Mouse (Mus musculus): ENCODE results near the gene Camta1.
A peak's percentile ranks its signal among the peaks of the same experiment; 100 is the strongest.

The Camta1 gene

DNA sequence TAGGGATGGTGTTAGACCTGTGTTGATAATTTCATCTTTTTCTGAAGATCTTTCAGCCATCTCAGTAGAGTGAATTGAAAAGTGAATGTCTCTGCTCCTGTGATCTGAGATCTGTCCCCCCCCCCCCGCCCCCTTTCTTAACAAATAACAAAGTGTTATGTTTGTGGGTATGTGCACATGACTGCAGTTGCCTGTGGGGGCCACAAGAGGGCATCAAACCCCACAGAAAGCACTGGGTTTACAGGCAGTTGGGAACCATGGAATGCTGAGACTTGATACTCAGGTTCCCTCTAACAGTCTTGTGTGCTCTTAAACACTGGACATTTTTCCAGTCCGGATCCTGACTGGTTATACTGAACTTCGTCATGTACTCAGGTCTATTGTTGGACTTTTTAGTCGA, 350.6 kb downstream of the Camta1 start:
- DNase-seq = no peak

DNA sequence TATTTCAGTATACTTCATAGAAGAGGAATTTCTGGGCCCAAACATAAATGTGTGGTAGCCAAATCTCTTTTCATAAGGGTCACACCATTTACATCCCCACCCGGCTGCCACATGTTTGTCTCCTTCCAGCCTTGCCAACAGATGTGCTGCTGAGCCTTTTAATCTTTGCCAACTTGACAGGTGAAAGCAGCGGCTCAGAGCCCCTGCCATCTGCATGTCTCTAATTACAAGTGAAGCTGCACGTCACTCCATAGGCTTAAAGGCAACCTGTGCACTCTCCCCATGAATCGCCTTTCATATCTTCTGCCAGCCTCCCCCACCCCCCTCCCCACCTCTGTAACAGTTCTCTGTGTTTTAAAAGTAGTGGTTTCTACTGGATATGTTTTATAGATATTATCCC, 351.3 kb downstream of the Camta1 start:
- no peak for DNase-seq

DNA sequence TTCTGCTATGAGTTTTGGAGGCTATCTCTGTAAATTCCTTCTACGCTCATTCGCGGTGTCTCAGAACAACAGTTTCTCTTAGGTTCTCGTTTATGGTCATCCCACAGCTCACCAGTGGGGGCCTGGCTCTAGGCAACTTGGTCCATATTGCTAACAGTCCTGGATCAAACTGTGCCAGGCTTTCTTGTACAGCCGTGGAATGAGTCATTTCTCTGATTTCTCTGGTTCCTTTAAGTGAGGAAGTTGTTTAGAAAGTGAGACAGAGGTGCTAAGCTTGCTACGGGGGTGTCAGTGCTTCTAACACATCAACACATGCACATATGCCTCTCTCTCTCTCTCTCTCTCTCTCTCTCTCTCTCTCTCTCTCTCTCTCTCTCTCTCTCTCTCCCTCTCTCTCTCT, 355.0 kb downstream of the Camta1 start:
- no peak for DNase-seq

DNA sequence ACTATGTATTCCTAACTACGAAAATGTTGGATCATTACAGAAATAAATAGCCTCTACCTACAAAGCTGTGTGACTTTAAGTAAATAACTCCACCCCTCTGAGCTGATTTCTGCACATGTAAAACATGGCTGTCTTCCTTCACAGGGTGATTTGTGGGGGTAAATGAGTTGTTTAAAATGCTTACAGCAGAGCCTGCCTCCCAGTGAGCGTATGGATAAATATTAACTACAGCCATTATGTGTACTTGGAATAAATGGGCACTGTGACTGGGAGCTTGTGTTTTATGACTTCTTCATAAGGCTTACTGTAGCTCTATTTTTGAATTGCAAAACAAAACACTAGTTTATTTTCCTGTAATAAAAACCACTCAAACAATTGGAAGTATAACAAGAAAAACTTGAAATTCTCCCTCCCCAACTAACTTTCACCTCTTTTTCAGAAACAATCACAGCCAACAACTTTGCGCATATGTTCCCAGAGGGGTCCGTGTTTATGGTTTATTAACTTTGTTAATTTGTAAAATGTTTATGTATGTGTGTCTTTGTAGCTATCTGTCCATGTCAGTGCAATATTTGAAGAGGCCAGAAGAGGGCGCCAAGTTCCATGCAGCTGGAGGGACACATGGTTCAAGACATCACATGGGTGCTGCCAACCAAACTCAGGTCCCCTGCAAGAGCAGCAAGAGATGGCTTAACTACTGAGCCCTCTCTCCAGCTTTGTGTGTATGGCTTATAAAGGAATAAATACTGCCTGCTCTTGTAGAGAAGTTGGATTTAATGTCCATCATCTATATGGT, 363.0 kb downstream of the Camta1 start:
- peak; percentile 24 for DNase-seq

DNA sequence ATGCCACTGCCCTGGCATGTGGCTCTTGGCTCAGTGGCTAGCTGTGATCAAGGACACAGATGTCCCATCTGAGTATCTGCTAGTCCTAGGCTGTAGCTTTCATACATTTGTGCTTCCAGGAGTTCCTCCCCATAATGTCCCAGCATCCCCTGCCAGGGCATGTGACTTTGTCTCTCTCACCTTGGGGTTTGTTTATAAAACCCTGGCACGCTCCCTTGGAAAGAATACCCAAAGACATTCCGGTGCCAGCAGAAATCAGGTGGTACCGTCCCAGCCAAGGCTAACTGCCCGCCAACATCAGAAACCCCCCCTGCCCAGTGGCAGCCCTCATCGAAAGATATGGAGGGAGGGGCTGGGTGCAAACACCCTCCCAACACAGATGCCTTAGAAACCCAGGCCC, 365.1 kb downstream of the Camta1 start:
- DNase-seq = no peak

DNA sequence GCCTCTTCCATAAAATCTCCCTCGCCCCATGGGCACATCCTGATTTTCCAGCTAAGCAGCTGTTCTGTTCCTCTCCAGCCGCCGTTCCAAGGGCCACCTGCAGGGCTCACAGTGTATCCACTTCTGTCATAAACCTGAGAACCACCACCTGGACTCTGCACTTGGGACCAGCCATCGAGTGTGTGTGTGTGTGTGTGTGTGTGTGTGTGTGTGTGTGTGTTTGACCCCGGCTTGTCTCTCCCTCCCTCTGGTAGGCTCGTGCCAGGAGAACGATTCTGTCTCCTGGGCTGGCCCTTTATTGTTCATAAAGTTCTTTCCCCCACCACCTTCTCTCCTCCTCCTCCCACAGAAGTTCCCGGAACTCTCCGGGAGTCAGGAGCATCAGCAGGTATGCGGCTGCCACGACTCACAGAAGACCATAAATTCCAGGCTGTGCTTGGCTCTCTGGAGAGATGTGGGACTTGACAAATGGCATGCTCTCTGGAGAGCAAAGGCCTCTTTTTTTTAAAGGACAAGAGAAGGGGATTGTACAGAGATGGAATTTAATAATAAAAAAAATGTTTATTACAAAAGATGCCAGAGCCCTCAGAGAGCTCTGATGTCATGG, 366.3 kb downstream of the Camta1 start:
- DNase-seq = peak; percentile 38

DNA sequence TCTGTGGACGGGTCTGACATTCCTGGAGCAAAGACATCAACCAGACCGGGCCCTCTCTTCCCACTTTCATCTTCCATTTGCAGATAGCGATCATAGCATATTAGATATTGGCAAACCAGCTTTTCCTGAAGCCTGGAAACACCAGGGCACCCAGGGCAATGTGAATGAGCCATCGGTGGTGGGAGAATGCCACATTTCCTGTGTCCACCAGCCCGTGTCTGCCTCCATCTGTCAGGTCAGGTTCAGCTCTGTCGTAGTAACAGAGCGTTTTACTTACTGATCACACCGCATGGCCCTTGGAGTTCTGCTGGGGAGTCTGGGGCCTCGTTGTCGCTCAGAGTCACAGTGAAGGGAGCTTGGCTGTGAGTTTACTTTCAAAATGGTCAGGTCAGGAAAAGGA, 368.9 kb downstream of the Camta1 start:
- no peak for DNase-seq

DNA sequence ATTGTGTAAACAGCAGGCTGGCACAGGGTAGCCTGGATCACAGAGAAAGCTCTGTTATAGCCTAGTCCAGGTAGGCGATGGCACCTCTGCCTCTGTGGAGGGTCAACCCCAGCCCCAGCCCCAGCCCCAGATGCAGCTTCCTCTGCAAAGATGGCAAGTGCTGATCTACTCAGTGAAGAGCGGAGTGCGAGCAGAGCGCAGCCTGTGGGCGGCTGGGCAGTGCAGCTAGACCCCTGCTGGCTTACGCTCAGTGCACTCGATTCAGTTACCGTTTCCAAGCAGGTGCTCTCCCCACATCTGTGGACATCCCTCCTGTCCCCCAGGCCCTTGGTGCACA, 377.7 kb downstream of the Camta1 start:
- no peak for DNase-seq

DNA sequence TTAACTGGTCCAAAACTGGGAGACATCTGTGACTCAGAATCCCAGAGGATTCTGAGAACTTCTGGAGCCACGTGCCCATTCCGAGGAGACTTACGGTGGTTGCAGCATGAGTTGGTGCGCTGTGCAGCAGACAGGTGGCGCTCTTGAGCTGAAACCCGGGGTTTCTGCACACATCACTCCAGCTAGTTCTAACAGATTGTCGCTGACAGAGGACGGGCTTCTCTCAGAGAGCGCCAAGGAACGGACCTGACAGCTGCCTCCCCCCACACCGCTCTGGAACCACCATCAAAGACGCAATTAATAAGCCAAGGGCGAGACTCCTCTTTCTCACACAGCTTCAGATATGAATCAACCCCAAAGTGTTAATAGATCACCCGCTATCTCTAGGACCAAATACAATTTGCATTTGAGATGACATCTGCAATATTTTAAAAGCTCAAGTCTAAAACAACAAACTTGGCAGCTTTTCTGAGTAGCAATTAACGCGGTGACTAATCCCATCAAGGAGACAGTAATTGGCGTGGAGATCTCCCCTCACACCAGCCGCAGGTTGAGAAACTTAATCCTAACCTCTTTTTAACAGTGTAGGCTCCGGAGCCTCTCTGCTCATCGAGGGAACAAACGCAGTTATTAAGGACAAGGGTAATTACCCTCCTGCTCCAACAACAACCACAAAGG, 378.2 kb downstream of the Camta1 start:
- peak; percentile 83 for DNase-seq

DNA sequence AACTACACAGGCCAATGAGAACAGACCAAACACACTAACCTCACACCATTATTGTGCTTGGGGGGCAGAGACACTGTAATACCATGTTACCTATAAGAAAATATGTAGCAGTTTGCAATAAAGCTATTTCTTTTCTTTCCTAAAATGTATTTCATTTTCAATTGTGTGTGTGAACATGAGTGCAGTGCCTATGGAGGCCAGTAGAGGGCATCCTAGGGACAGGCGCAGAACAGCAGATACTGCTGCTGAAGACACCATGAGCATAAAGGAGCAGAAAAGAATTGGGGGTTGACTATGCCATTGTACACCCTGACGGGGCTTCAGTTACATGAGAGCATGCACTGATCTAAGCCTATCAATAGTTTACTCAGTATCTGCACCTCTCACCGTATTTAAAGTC, 380.7 kb downstream of the Camta1 start:
- no peak for DNase-seq

DNA sequence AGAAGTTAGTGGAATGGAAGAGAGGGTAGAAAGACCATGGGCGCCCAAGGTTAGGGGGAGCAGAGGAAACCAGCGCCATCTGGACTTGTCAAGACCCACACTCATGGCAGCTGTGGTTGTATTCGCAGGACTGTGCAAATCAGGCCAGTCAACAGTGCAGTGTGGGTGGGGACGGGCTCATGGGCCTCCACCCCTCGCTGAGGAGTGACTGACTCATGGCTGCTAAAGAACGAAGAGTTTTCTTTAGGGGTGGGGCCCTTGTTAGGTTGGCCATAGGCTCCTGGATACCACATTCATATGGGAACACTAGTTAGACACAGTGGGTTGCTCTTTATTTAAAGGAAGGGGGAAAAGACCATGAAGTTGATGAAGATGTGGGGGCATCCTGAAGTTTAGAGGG, 383.7 kb downstream of the Camta1 start:
- DNase-seq = no peak

DNA sequence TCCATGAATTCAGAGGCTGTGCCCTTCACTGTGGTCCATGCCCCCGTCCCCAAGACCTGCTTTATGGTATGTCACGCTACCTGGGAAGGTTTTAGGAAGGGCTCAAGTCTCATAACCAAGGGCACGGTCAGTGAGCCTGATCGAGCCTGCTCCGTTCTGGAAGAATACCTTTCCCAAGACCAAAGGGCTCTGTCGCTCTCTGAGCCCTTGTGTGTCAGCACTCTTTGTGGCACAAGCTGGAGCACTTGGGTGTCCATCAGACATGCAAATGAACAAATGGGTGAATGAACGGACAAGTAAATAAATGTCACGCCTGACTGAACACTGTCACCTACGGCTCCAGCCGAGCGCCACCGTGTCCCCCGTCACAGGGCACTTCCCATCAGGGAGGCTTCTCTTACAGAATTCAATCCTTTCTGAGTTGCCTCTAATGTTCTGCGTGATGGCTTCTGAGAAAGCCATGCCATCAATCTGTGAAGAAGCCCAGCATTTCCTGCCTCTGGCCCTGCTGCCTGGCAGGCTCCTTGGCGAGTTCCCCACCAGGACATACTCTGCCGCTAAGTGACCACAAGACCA, 386.7 kb downstream of the Camta1 start:
- DNase-seq = no peak

DNA sequence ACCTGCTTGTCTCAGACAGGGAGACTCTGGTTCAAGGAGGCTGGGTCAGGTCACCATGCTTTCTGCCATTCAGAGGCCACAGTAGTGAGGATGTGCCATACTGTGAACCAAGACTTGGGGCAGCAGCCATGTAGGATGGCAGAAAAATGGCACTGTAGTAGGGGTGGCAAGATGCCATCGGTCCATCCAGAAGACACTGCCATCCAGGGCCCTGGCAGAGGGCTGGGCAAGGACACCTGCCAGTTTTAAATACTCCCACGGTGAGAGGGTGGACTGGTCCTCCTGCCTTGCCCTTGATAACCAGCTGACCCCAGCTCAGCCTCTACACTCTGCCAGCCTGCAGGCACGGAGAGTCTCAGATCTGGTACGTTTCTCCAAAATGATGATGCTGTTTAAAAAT, 389.8 kb downstream of the Camta1 start:
- DNase-seq = no peak

DNA sequence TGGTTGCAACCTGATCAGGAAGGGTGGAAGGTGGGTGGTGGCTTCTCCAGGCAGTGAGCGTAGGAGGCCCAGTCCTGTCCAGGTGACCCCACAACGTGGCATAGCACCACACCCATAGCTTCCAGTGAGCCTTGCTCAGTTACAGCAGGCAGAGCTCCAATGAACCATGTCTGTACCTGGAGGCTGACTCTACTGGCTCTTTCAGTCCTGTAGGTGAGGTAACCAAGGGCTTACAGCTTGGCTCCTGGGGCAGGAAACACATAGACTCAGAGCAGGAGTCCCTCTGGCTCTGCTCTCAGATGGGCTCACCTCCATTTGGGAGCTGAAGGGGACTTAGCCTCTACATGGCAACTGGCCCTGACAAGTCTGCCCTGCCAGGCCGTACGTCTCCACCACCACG, 393.3 kb downstream of the Camta1 start:
- DNase-seq = no peak

DNA sequence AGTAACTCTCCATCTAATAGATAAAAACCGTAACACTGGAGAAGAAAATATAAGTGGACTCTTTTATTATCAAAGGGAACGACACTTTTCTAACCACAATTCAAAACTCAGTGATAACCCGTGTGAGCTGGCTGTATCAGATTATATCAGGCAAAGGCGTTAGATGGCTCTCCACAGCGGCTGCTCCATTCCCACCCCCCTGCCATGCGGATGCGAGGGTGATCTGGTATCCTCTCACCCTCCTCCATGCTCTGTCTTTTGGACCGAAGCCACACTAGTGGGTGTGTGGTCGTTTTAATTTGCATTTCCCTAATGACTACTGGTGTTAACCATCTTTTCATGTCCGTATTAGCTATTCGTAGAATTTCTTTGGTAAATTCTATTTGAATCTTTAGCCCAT, 403.0 kb downstream of the Camta1 start:
- no peak for DNase-seq

DNA sequence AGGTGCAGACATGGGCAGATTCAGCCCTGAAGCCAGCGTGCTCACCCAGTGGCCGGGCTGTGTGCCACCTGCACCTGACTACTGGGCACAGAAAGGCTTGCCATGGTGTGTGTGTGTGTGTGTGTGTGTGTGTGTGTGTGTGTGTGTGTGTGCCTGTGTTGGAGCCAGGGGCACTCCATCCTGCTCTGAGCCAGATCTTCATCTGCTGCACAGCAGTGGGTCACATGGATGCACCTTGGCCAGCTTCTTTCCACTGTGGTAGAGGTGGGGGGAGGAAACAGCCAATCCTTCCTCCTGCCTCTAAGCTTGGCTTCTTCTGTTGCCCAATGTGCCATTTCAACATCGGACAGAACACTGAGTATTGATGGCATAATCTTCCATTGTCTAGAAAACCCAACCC, 407.1 kb downstream of the Camta1 start:
- no peak for DNase-seq

DNA sequence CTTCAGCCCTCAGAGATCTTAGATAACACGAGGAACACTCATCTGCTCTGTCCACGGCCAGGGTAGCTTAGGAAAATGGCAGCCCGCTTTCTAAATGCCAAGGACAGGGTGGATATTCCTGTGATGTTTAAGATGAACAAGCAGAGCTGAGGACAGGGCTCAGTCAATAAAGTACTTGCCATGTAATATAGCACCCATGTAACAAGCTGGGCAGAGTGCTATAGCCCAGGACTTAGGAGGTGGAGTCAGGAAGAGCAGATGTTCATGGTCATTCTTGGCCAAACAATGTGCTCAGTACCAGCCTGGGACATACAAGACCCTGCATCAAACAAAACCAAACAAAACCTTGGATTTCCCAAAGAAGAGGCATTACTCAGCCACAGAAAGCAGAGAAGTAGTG, 407.6 kb downstream of the Camta1 start:
- DNase-seq = no peak

DNA sequence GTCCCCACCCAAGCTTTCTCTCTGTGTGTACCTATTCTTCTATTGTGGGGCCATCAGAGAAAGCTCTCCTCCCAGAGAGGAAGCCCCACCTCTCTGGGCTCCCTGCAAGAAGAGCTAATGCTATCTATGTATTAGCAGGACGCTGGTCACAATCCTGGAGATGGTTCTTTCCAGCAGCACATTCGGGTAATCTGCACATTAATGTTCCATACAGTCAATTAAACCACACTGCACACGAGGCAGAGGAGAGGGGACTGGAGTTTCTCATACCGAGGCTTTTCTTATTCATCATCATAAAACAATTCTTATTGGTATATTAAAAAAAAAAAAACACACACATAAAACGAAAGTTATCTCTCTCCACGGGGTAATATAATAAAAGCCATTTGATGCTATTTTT, 409.8 kb downstream of the Camta1 start:
- no peak for DNase-seq

DNA sequence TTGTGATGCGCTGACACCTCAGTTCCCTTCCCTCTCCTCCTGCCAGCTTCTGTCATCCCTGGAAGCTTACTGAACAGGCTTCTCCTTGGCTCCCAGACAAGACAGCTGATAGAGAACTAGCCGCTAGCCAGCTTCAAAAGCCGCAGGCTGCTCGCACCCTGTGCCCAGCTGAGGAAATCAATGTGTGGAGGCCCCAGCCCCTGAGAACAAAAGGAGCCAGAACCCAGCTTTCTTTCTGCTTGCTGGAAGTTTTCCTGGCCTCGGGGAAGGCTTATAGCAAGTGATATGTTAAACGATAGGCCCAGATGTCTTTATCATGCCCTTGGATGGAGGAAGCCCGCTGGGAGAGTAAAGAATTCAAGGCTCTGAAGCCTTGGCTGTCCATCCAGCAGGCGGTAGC, 411.7 kb downstream of the Camta1 start:
- no peak for DNase-seq

DNA sequence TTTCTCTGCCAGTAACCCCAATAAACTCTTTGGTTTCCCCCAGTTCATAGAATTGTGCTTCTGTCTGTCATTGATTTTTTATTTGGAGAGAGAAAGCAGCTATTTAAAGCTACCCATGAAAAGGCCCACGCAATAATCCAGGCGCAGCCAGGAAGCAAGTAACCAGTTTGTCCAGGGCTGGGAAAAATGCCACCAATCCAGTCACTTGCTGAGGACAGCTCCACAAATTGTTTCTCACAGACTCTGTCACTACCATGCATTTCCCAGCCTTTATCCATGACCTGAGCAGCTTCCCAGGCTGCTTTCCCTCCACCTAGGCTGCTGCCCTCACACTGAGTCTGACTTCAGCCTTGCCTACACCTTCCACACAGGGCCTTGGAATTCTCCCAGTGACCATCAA, 413.3 kb downstream of the Camta1 start:
- no peak for DNase-seq

DNA sequence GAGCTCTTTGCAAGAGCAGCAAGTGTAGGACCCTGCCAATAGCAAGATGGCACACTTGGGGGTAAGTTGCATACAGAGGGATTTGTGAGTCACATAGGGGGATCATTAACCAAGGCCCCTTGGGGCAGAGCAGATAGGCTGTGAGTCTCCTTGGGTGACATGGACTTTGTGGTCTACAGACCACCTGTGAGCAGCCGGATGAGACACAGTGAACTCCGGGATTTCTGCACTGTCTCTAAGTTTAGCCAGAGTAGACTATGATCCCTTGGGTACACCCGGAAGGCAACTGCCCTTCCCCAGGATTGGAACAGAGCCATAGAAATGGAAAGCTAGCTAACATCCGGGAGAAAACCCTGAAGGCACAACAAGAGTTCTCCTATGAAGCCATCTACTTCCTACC, 417.0 kb downstream of the Camta1 start:
- peak; percentile 31 for DNase-seq

DNA sequence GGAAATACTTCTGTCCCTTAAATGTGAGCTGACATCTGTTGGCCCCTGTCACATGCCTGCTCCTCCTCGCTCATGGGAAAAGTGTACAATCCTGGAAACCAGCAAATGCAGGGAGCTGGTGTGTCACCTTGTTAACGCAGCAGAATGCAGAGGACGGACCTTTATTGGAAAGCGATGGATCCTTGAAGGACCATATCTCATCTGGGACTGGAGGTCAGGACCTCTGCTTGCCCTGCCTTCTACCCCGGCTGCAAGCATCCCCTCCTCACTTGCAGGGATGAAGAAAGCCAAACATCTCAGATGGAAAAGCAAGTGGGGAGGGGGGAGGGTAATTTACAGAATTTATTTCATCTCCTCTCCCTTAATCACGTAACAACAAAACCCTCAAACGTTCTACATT, 423.1 kb downstream of the Camta1 start:
- DNase-seq = no peak

DNA sequence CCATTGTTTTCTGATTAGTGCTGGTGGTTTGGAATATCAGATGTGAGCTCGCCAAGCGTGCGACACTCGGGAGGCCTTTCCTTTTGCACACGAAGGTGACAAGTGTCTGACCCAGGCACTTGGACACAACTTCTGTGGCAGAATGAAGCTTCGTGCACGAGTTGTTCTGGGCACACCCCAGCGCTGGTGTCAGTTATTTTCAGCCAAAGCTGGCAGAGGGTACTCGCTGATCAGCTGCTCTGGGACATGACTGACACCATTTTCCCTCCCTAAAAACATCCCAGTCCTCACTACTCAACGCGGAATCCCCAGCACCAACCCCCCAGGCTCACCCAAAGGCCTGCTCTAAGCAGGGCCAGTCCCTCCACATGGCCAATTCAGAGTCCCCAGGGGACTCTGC, 423.8 kb downstream of the Camta1 start:
- DNase-seq = no peak

DNA sequence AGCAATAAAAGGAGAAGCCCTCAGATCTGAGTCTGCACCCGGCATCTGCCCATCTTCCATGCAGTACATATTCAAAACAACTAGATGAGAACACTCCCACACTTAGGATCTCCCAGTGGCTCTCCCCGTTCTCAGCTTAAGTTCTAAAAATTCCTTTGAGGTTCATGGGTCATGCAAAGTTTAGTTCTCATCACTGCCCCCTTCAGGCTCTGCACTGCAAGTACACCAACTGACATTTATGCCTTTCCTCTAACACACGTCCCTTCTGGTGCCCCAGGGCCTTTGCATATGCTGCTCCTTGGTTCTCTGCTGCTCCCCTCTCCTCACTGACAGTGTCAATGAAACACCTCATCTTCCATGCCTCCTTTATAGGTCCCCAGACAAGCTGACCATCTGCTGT, 436.5 kb downstream of the Camta1 start:
- no peak for DNase-seq
